Mouse (Mus musculus): ENCODE data around the gene Setd7. TPM values are rescaled to one million over a fixed set of nuclear protein-coding genes. Genes with fewer than 3 reads are reported as not detected.

Setd7 gene
- 4.5 and 5.0 TPM in 2 replicates for polyA plus RNA-seq (2016; fragmentation: Nextera tagmentation; extraction: Ambion mirVana)

- ATAC-seq (ENCODE audit: low FRiP score): peak; percentile 88
- H3K4me1 ChIP-seq: peaks cover 20% of the 10 kb centered on the region
- no peaks in the 10 kb centered on the region for H3K36me3 ChIP-seq
- peak within 1 kb of the TSS; percentile 96 for H3K4me2 ChIP-seq (replicated peaks)
- WGBS: 0% methylated on average over 35 of the region's 48 CpGs
- peak within 1 kb of the TSS; percentile 88 for H3K4me3 ChIP-seq
- no peaks in the 10 kb centered on the region; the same call in 1 of the 2 replicates for H3K27me3 ChIP-seq
- peak within 1 kb of the TSS; percentile 98 for H3K9ac ChIP-seq
- peak within 1 kb of the TSS; percentile 96 for H3K27ac ChIP-seq
- H3K9me3 ChIP-seq (replicated peaks): no peaks in the 10 kb centered on the region
Observed at GRCm38 (mm10) chr3:51560511-51561108, at the start of gene Setd7. Gene Setd7 (minus strand): TSS chr3:51560879.

- no peak for ATAC-seq (ENCODE audit: low FRiP score)
Observed at GRCm38 (mm10) chr3:51604489-51604888, 43.8 kb upstream of the Setd7 start.

GRCm38 (mm10) chr3:51603705-51604291 lies 43.1 kb upstream of the Setd7 start:
- Histone ChIP-seq H3K4me1 (no peaks in the 10 kb centered on the region), H3K4me3 (no peak overlapping the region), H3K27ac (no peak overlapping the region), H3K9ac (no peak overlapping the region), H3K36me3 (no peaks in the 10 kb centered on the region), H3K9me3 (replicated peaks) (no peaks in the 10 kb centered on the region), H3K4me2 (replicated peaks) (no peak overlapping the region), H3K27me3 (no peaks in the 10 kb centered on the region)
- no peak for ATAC-seq (ENCODE audit: low FRiP score)
- whole genome bisulfite sequencing: 72% methylated on average over 15 of the region's 15 CpGs

More at GRCm38 (mm10) chr3:51604489-51604888, 43.8 kb upstream of the Setd7 start:
- Histone ChIP-seq H3K4me2 (replicated peaks) (no peak overlapping the region), H3K36me3 (no peaks in the 10 kb centered on the region), H3K27ac (no peak overlapping the region), H3K27me3 (no peaks in the 10 kb centered on the region), H3K9me3 (replicated peaks) (no peaks in the 10 kb centered on the region), H3K4me3 (no peak overlapping the region), H3K9ac (no peak overlapping the region), H3K4me1 (no peaks in the 10 kb centered on the region)
- WGBS: 82% methylated on average over 3 of the region's 3 CpGs

GRCm38 (mm10) chr3:51601461-51601860 lies 40.8 kb upstream of the Setd7 start:
- no peak overlapping the region for H3K9ac ChIP-seq
- no peaks in the 10 kb centered on the region for H3K27me3 ChIP-seq
- H3K4me2 ChIP-seq (replicated peaks): no peak overlapping the region
- H3K4me3 ChIP-seq: no peak overlapping the region
- no peak for ATAC-seq (ENCODE audit: low FRiP score)
- no peak overlapping the region for H3K27ac ChIP-seq
- H3K4me1 ChIP-seq: no peaks in the 10 kb centered on the region
- no peaks in the 10 kb centered on the region for H3K36me3 ChIP-seq
- 92% methylated on average over 2 of the region's 2 CpGs for WGBS
- no peaks in the 10 kb centered on the region for H3K9me3 ChIP-seq (replicated peaks)

GRCm38 (mm10) chr3:51600728-51601127 lies 40.0 kb upstream of the Setd7 start:
- H3K27me3 ChIP-seq: no peaks in the 10 kb centered on the region
- H3K9me3 ChIP-seq (replicated peaks): no peaks in the 10 kb centered on the region
- H3K4me1 ChIP-seq: no peaks in the 10 kb centered on the region
- no peak overlapping the region for H3K9ac ChIP-seq
- no peak for ATAC-seq (ENCODE audit: low FRiP score)
- H3K36me3 ChIP-seq: no peaks in the 10 kb centered on the region
- H3K4me3 ChIP-seq: no peak overlapping the region
- H3K4me2 ChIP-seq (replicated peaks): no peak overlapping the region
- H3K27ac ChIP-seq: no peak overlapping the region
- 94% methylated on average over 4 of the region's 4 CpGs for whole genome bisulfite sequencing

GRCm38 (mm10) chr3:51599057-51599630 lies 38.5 kb upstream of the Setd7 start:
- WGBS: 64% methylated on average over 12 of the region's 12 CpGs
- Histone ChIP-seq H3K27me3 (no peaks in the 10 kb centered on the region), H3K4me2 (replicated peaks) (no peak overlapping the region), H3K4me3 (no peak overlapping the region), H3K9me3 (replicated peaks) (no peaks in the 10 kb centered on the region), H3K36me3 (no peaks in the 10 kb centered on the region), H3K4me1 (no peaks in the 10 kb centered on the region), H3K9ac (no peak overlapping the region), H3K27ac (no peak overlapping the region)
- ATAC-seq (ENCODE audit: low FRiP score): no peak

- Histone ChIP-seq H3K27me3 (no peaks in the 10 kb centered on the region), H3K4me2 (replicated peaks) (no peak overlapping the region), H3K4me1 (no peaks in the 10 kb centered on the region), H3K9me3 (replicated peaks) (no peaks in the 10 kb centered on the region), H3K4me3 (no peak overlapping the region), H3K36me3 (no peaks in the 10 kb centered on the region), H3K27ac (no peak overlapping the region), H3K9ac (no peak overlapping the region)
- WGBS: 77% methylated on average over 2 of the region's 2 CpGs
- no peak for ATAC-seq (ENCODE audit: low FRiP score)
Observed at GRCm38 (mm10) chr3:51596538-51596937, 35.9 kb upstream of the Setd7 start.

- no peak overlapping the region for H3K4me2 ChIP-seq (replicated peaks)
- H3K4me3 ChIP-seq: no peak overlapping the region
- WGBS: 80% methylated on average over 1 of the region's 1 CpGs
- H3K27me3 ChIP-seq: no peaks in the 10 kb centered on the region
- H3K9me3 ChIP-seq (replicated peaks): no peaks in the 10 kb centered on the region
- H3K4me1 ChIP-seq: peaks cover 12% of the 10 kb centered on the region
- ATAC-seq (ENCODE audit: low FRiP score): no peak
- H3K27ac ChIP-seq: no peak overlapping the region
- H3K36me3 ChIP-seq: no peaks in the 10 kb centered on the region
- H3K9ac ChIP-seq: no peak overlapping the region
Observed at GRCm38 (mm10) chr3:51593506-51593905, 32.8 kb upstream of the Setd7 start.

- ATAC-seq (ENCODE audit: low FRiP score): no peak
- Histone ChIP-seq H3K9me3 (replicated peaks) (no peaks in the 10 kb centered on the region), H3K9ac (no peak overlapping the region), H3K27ac (no peak overlapping the region), H3K36me3 (no peaks in the 10 kb centered on the region), H3K4me1 (peaks cover 12% of the 10 kb centered on the region), H3K4me2 (replicated peaks) (no peak overlapping the region), H3K27me3 (no peaks in the 10 kb centered on the region), H3K4me3 (no peak overlapping the region)
- 95% methylated on average over 6 of the region's 6 CpGs for WGBS
Observed at GRCm38 (mm10) chr3:51591591-51591990, 30.9 kb upstream of the Setd7 start.

GRCm38 (mm10) chr3:51590207-51590892 lies 29.7 kb upstream of the Setd7 start:
- Histone ChIP-seq H3K4me3 (no peak overlapping the region), H3K9ac (no peak overlapping the region)
- peak; percentile 92 for ATAC-seq (ENCODE audit: low FRiP score)

GRCm38 (mm10) chr3:51587697-51588262 lies 27.1 kb upstream of the Setd7 start:
- Histone ChIP-seq H3K4me2 (replicated peaks) (no peak overlapping the region), H3K27me3 (0 out of 2 replicates have a peak, but pooled peaks cover 8% of the 10 kb centered on the region), H3K9me3 (replicated peaks) (no peaks in the 10 kb centered on the region), H3K9ac (no peak overlapping the region), H3K4me1 (peaks cover 21% of the 10 kb centered on the region), H3K27ac (no peak overlapping the region), H3K36me3 (no peaks in the 10 kb centered on the region), H3K4me3 (no peak overlapping the region)
- no peak for ATAC-seq (ENCODE audit: low FRiP score)
- WGBS: 48% methylated on average over 7 of the region's 7 CpGs

More at GRCm38 (mm10) chr3:51590207-51590892, 29.7 kb upstream of the Setd7 start:
- H3K4me1 ChIP-seq: peaks cover 12% of the 10 kb centered on the region
- no peaks in the 10 kb centered on the region for H3K9me3 ChIP-seq (replicated peaks)
- 30% methylated on average over 15 of the region's 15 CpGs for WGBS
- H3K4me2 ChIP-seq (replicated peaks): peak overlapping the region; percentile 41
- H3K27me3 ChIP-seq: 0 out of 2 replicates have a peak, but pooled peaks cover under 1% of the 10 kb centered on the region
- H3K36me3 ChIP-seq: no peaks in the 10 kb centered on the region
- H3K27ac ChIP-seq: no peak overlapping the region; the same call in 1 of the 2 replicates

Measured in hindbrain, embryonic 12.5 days (tissue).